Mouse (Mus musculus) lung, embryonic 15.5 days (tissue): ENCODE measurements around the gene Tent5b. TPM values are rescaled to one million over a fixed set of nuclear protein-coding genes. Genes with fewer than 3 reads are reported as not detected.

Source experiments
- polyA plus RNA-seq: library from polyadenylated mRNA; unstranded; fragments of >200 nt; fragmentation: Nextera tagmentation; extraction: Ambion mirVana; gene quantifications from 2 replicates; pipeline ENCODE4 v1.2.1, GENCODE M21; 2015

The Tent5b gene
- polyA plus RNA-seq, 1 experiment from 2014 or later: 1.9 TPM

Other genes with a start within 250 kb of the Tent5b start
- gene Map3k6, start 239.3 kb upstream of the Tent5b start, polyA plus RNA-seq: 3.0 and 3.1 TPM in 2 replicates
- gene Sytl1, start 217.0 kb upstream of the Tent5b start, polyA plus RNA-seq: 1.1 and 2.1 TPM in 2 replicates
- 79.8 and 81.9 TPM in 2 replicates for gene Tmem222, start 202.3 kb upstream of the Tent5b start, polyA plus RNA-seq
- gene Wdtc1, start 126.7 kb upstream of the Tent5b start, polyA plus RNA-seq: 10.8 and 11.2 TPM in 2 replicates
- gene Slc9a1, start 110.4 kb upstream of the Tent5b start, polyA plus RNA-seq: 7.6 and 8.3 TPM in 2 replicates
- gene Trnp1, start 18.4 kb downstream of the Tent5b start, polyA plus RNA-seq: 0.79 and 1.2 TPM in 2 replicates
- 29.2 and 29.7 TPM in 2 replicates for gene Kdf1, start 38.8 kb downstream of the Tent5b start, polyA plus RNA-seq
- 300 and 313 TPM in 2 replicates for gene Nudc, start 65.9 kb downstream of the Tent5b start, polyA plus RNA-seq
- gene Nr0b2, start 73.2 kb downstream of the Tent5b start, polyA plus RNA-seq: 0.61 and 0.70 TPM in 2 replicates
- 6.3 and 9.9 TPM in 2 replicates for gene Gpatch3, start 94.6 kb downstream of the Tent5b start, polyA plus RNA-seq
- 20.7 and 20.8 TPM in 2 replicates for gene Gpn2, start 104.2 kb downstream of the Tent5b start, polyA plus RNA-seq
- gene Sfn, start 122.0 kb downstream of the Tent5b start, polyA plus RNA-seq: 17.7 and 20.9 TPM in 2 replicates
- 6.2 and 7.7 TPM in 2 replicates for gene Zdhhc18, start 170.0 kb downstream of the Tent5b start, polyA plus RNA-seq
- 18.4 and 20.2 TPM in 2 replicates for gene Pigv, start 192.5 kb downstream of the Tent5b start, polyA plus RNA-seq